Comparison of ENCODE assay signal across 30 mouse cellular contexts in genomic region chr19:6245806-6246205, GRCm38 (mm10). TPM values are rescaled to one million over a fixed set of nuclear protein-coding genes. Genes with fewer than 3 reads are reported as not detected.
DNase-seq lines count a peak whose midpoint lies in the region; ATAC-seq and TF ChIP-seq lines count a peak whose summit lies in the region.
"Had no signal": no experiment of that assay in that cellular context is flagged by ENCODE, and none has a peak within 500 bp of the region (broad histone marks: within the 10 kb centered on the region; RNA-seq: fewer than 3 reads in every experiment).

No protein-coding gene starts in this region.

- H3K4me2 ChIP-seq in stomach, postnatal 0 days (replicated peaks; ENCODE audit: low read depth) = no peak overlapping the region
- H3K4me2 ChIP-seq: embryonic facial prominence, embryonic 13.5 days; forebrain, embryonic 12.5 days; forebrain, embryonic 15.5 days; heart, embryonic 13.5 days; hindbrain, embryonic 14.5 days had no signal

- WGBS in stomach, postnatal 0 days = 23% methylated on average over 1 of the region's 1 CpGs

- ATAC-seq in stomach, postnatal 0 days (ENCODE audit: low FRiP score, low TSS enrichment) = no peak
- ATAC-seq: forebrain, embryonic 15.5 days; hindbrain, postnatal 0 days; inflammation-experienced regulatory T-cells, adult 6 months; intestine, embryonic 16.5 days had no signal

- H3K27me3 ChIP-seq in E14TG2a.4 (ENCODE audit: insufficient read depth, low read length) = no peaks in the 10 kb centered on the region
- H3K27me3 ChIP-seq in stomach, postnatal 0 days (ENCODE audit: control insufficient read depth, insufficient read depth, low read length) = no peaks in the 10 kb centered on the region
- H3K27me3 ChIP-seq: embryonic facial prominence, embryonic 13.5 days; forebrain, embryonic 12.5 days; forebrain, embryonic 15.5 days; heart, embryonic 13.5 days had no signal

- no peak for TF ChIP-seq EP300 in stomach, postnatal 0 days (optimal IDR thresholded peaks at IDR 0.05)

- H3K9me3 ChIP-seq in E14TG2a.4 (ENCODE audit: low read length) = no peaks in the 10 kb centered on the region
- H3K9me3 ChIP-seq in stomach, postnatal 0 days (ENCODE audit: control insufficient read depth, low read length) = no peaks in the 10 kb centered on the region
- H3K9me3 ChIP-seq: embryonic facial prominence, embryonic 10.5 days; embryonic facial prominence, embryonic 13.5 days; forebrain, embryonic 12.5 days; forebrain, embryonic 15.5 days; G1E; heart, embryonic 10.5 days; heart, embryonic 13.5 days had no signal

- H3K27ac ChIP-seq in stomach, postnatal 0 days (replicated peaks) = no peak overlapping the region
- H3K27ac ChIP-seq: embryonic facial prominence, embryonic 10.5 days; embryonic facial prominence, embryonic 13.5 days; forebrain, embryonic 12.5 days; forebrain, embryonic 15.5 days; heart, embryonic 10.5 days; heart, embryonic 13.5 days; hindbrain, embryonic 14.5 days; hindbrain, postnatal 0 days had no signal

- peak overlapping the region; percentile 46; the same call in 1 of the 2 replicates for H3K4me3 ChIP-seq in E14TG2a.4 (replicated peaks; ENCODE audit: low read length)
- H3K4me3 ChIP-seq in stomach, postnatal 0 days (ENCODE audit: low read depth, low read length) = no peak overlapping the region
- H3K4me3 ChIP-seq: embryonic facial prominence, embryonic 10.5 days; embryonic facial prominence, embryonic 13.5 days; erythroblast, embryonic 14.5 days; forebrain, embryonic 12.5 days; forebrain, embryonic 15.5 days; heart, embryonic 10.5 days; heart, embryonic 13.5 days had no signal

- peaks cover 75% of the 10 kb centered on the region for H3K36me3 ChIP-seq in E14TG2a.4 (ENCODE audit: insufficient read depth, low read length)
- H3K36me3 ChIP-seq in stomach, postnatal 0 days (ENCODE audit: control insufficient read depth, insufficient read depth, low read length) = peaks cover 34% of the 10 kb centered on the region

- DNase-seq in 3T3-L1 (ENCODE audit: low read depth, low spot score) = peak; percentile 49
- DNase-seq in R1 (ENCODE audit: low read depth, low spot score) = peak; percentile 25
- DNase-seq in stomach, postnatal 0 days (ENCODE audit: low spot score) = no peak
- DNase-seq in retina, embryonic 14.5 days (ENCODE audit: low spot score) = no peak
- DNase-seq in neural tube, embryonic 10.5 days (ENCODE audit: extremely low spot score, low spot score) = no peak
- DNase-seq: adrenal gland, adult 2 months; adrenal gland, postnatal 14 days; cerebellum, adult 11-12 months; cerebellum, adult 8-10 months; cerebellum, postnatal 10 days; cerebellum, postnatal 36 days; embryo, embryonic 11 days; gastrocnemius, postnatal 10 days; gastrocnemius, postnatal 36 days; heart, adult 18-20 months; heart, postnatal 14 days; heart, postnatal 4 days had no signal

- no peak overlapping the region for H3K9ac ChIP-seq in stomach, postnatal 0 days (ENCODE audit: low read length)
- H3K9ac ChIP-seq: embryonic facial prominence, embryonic 13.5 days; forebrain, embryonic 12.5 days; forebrain, embryonic 15.5 days; heart, embryonic 13.5 days; hindbrain, embryonic 14.5 days had no signal

- no peak for TF ChIP-seq CTCF in E14TG2a.4 (conservative IDR thresholded peaks at IDR 0.05; ENCODE audit: low read length)
- peak; percentile 5; the same call in 1 of the 2 replicates for TF ChIP-seq CTCF in stomach, postnatal 0 days (IDR thresholded peaks at IDR 0.05; ENCODE audit: low read depth)

- H3K4me1 ChIP-seq in E14TG2a.4 (replicated peaks; ENCODE audit: low read depth, low read length) = peaks cover 74% of the 10 kb centered on the region
- no peaks in the 10 kb centered on the region; the same call in 1 of the 2 replicates for H3K4me1 ChIP-seq in stomach, postnatal 0 days (replicated peaks; ENCODE audit: control insufficient read depth, insufficient read depth)

RNA-seq across cellular contexts. Expression of gene Atg2a, which starts 4.3 kb away (rescaled TPM):
- 4.8 and 6.0 TPM in 2 replicates for polyA plus RNA-seq in stomach, postnatal 0 days (2015; fragmentation: Nextera tagmentation; extraction: Ambion mirVana)

RNA-seq across cellular contexts. Expression of gene Ppp2r5b, which starts 10.1 kb away (rescaled TPM):
- 14.7 and 15.0 TPM in 2 replicates for polyA plus RNA-seq in stomach, postnatal 0 days (2015; fragmentation: Nextera tagmentation; extraction: Ambion mirVana)

RNA-seq across cellular contexts. Expression of gene Gpha2, which starts 19.6 kb away (rescaled TPM):
- polyA plus RNA-seq in stomach, postnatal 0 days (2015; fragmentation: Nextera tagmentation; extraction: Ambion mirVana) = 0.17 and 0.46 TPM in 2 replicates
- polyA plus RNA-seq: erythroblast, embryonic 14.5 days; forebrain, embryonic 15.5 days; G1E; heart, embryonic 13.5 days; hindbrain, embryonic 14.5 days; inflammation-experienced regulatory T-cells, adult 6 months had no signal

RNA-seq across cellular contexts. Expression of gene Ehd1, which starts 30.7 kb away (rescaled TPM):
- 62.0 and 63.8 TPM in 2 replicates for polyA plus RNA-seq in stomach, postnatal 0 days (2015; fragmentation: Nextera tagmentation; extraction: Ambion mirVana)

Comparison
In these comparisons a context has a peak if more than half of its experiments do, and no peak if none do; other contexts are left out.
1. DNase-seq: peak in 3T3-L1 (single experiment) and R1 (single experiment); none in stomach, postnatal 0 days (single experiment), retina, embryonic 14.5 days (single experiment) and neural tube, embryonic 10.5 days (single experiment).